Mouse (Mus musculus): ENCODE measurements around the gene Col16a1.

DNA sequence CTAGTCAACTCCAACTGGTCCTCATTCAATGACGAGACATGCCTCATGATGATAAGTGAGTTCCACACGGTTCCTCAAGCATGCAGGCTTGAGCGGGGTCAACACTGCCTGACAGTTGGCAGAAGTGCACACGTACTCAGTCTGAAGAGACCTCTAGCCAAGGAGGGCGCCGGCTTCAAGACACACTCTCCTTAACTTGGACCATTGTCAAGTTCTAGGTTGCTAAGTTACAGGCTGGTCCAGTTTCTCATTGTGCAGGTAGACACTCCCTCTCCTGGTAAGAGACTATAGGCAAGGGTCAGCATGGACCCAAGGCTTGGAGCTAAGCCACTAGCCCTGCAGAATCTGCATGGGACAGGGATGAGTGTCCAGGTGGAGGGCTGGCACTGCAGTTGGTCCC, 77.5 kb downstream of the Col16a1 start:
- TF ChIP-seq POLR2A (IDR thresholded peaks at IDR 0.05; ENCODE audit: borderline replicate concordance, insufficient read depth, low read length) (no peak), CTCF (IDR thresholded peaks at IDR 0.05; ENCODE audit: borderline replicate concordance, insufficient read depth, low read depth, low read length) (no peak)

Measured in cerebellum, adult 2 months (tissue).